Mouse (Mus musculus): ENCODE data around the gene Rasd2. TPM values are rescaled to one million over a fixed set of nuclear protein-coding genes. Genes with fewer than 3 reads are reported as not detected.

The Rasd2 gene
- total RNA-seq (2021) = 1 to 10 TPM; 3.1 to 3.4 TPM
- long read RNA-seq, experiment 1, partial matches to known transcripts = 0 of 2 reads
- long read RNA-seq, experiment 1, other reads (novel, unspliced or antisense) = 1 of 2 reads
- long read RNA-seq, experiment 2, partial matches to known transcripts = 0 of 1 reads
- long read RNA-seq, experiment 2, other reads (novel, unspliced or antisense) = 1 of 1 reads

- no peak for DNase-seq (ENCODE audit: low spot score in 2 of 2)
Observed at GRCm38 (mm10) chr8:75213686-75214085, at the start of gene Rasd2. Gene Rasd2 (plus strand): TSS chr8:75213944.

GRCm38 (mm10) chr8:75169363-75169762 is 44.4 kb upstream of the Rasd2 start:
- DNase-seq (ENCODE audit: low spot score in 2 of 2) = no peak

GRCm38 (mm10) chr8:75172009-75172685 is 41.6 kb upstream of the Rasd2 start:
- no peak for DNase-seq (ENCODE audit: low spot score in 2 of 2)

- no peak for DNase-seq (ENCODE audit: low spot score in 2 of 2)
Observed at GRCm38 (mm10) chr8:75193022-75193421, 20.7 kb upstream of the Rasd2 start.

- no peak for DNase-seq (ENCODE audit: low spot score in 2 of 2)
Observed at GRCm38 (mm10) chr8:75194473-75195071, 19.2 kb upstream of the Rasd2 start.

DNA sequence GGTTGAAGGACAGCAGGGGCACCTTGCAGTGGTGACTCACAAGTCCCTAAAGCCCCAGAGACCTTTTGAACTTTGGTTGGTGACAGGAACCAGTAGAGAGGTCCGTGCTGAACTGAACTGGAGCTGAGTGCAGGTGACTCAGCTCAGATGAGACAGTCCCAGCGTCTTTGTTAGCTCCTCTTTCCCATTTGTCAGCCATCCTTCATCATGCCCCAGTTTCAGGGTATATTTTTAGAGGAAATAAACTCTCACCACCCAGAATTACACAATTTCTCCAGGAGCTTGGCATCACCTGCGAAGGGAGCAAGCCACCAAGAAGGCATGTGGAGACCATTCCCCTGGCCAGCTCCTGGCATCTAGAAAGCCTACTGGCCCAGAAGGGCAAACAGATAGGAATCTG is 16.6 kb upstream of the Rasd2 start:
- DNase-seq (ENCODE audit: low spot score in 2 of 2) = no peak

GRCm38 (mm10) chr8:75197862-75198261 is 15.9 kb upstream of the Rasd2 start:
- DNase-seq (ENCODE audit: low spot score in 2 of 2) = no peak

GRCm38 (mm10) chr8:75198300-75198699 is 15.4 kb upstream of the Rasd2 start:
- DNase-seq (ENCODE audit: low spot score in 2 of 2) = no peak

DNA sequence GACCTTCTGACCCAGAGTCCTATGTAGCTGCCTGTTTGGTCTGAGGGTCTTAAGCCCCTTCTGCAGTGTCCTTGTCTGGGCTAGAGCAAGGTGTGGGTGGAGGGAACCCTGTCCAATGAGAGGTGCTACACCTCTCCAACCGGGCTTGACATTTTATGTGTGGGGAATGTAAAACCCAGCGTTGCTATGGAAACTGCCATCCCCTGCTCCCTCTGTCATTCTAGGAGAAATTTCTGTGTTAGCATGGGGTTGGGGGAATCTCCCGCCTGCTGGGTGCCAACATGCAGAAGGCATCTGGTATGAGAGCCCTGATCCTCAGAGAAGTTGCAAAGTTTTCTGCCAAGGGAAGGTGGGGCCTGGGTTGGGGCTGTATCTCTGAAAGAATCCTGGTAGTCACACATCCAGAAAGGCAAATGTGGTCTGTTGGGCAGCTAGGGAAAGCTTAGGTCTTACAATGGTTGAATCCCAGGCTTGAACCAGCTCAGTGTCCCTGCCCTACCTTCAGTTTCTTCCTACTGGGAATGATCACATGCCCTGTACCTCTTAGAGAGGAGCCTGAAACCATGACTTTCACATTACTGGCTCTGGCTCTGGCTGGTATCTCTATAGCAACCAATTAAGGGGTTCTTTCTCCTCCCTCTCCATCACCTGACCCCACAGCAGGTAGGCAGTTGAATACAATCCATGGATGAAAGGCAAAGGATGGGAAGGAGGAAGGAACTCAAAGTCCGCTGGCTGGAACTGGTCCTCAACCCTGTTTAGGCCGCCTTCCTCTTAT is 14.6 kb upstream of the Rasd2 start:
- no peak for DNase-seq (ENCODE audit: low spot score in 2 of 2)

DNA sequence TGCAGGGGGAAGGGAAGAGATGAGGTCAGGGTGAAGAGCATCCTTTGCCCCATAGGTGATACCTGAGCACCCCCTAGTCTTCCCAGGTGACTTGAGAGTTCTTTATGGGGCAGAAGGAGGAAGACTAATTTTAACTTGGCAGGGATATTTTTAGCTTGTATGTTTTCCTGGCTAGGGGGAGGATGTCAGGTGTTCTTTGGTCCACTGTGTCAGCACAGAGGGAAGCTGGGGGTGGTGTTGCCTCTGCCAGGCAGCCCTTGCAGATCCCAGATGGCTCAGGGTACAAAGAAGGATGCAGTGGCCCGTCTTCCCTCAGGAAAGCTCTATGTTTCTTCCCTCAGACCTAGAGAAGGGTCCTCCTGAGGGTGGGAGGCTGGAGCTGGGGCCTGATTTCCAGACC is 13.8 kb upstream of the Rasd2 start:
- DNase-seq (ENCODE audit: low spot score in 2 of 2) = no peak

- no peak for DNase-seq (ENCODE audit: low spot score in 2 of 2)
Observed at GRCm38 (mm10) chr8:75202041-75202656, 11.6 kb upstream of the Rasd2 start.

DNA sequence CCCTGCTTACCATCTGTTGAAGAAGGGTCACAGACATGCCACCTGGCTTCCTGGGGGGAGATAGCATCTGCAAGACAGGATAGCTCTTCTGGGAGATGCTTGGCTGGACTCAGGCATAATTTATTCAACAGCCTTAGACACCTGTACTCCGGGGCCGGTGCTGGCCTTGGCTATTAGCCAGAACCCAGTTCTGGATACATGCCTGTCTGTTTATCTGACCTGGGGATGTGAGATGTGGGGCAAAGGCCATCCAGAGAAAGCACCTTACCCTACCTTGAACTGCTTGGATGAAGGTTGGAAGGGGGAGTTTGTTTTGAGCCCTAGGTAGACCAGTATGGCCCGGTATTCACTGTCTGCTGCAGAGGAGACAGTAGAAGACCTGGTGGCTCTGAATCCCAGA is 10.8 kb upstream of the Rasd2 start:
- DNase-seq (ENCODE audit: low spot score in 2 of 2) = no peak

DNA sequence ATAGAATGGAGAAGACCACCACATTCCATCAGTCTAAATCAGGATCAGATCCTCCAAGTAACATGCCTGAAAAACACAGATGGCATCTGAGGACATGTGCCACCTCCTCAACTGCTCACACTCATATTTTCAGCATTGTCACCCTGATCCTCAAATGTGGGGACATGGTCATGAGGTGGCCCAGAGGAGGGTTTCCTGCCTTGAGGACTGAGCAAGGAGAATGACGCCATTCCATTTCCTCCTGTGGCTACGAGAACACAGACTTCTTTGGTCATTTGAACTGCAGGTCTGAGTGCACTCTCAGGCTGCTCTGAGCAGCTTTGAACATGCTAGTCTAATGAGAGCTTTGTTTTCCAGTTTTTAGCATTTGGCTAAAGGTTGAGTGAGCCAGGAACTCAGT is 10.3 kb upstream of the Rasd2 start:
- DNase-seq (ENCODE audit: low spot score in 2 of 2) = no peak

- no peak for DNase-seq (ENCODE audit: low spot score in 2 of 2)
Observed at GRCm38 (mm10) chr8:75204190-75204868, 9.4 kb upstream of the Rasd2 start.

DNA sequence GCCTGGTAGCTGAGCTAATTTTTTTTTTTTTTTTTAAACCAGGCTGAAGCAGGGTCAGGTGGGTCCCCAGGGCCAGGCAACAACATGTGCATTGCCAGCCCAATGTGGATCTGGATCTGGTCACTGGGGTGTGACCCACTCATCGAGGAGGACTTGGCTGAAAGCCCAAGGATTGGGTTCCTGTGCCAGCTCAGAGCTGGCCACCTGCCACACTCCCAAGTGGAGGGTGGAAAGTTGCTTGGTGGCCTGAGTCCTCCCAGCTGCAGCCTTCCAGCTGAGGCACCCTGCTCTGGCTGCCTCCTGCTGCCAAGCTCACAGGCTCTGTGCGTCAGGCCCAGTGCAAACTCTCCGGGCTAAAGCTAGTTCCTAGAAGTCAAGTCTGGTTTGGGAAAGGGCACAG is 2.3 kb upstream of the Rasd2 start:
- peak in 1 of 2 experiments; percentile 66 for DNase-seq (ENCODE audit: low spot score in 2 of 2)

DNA sequence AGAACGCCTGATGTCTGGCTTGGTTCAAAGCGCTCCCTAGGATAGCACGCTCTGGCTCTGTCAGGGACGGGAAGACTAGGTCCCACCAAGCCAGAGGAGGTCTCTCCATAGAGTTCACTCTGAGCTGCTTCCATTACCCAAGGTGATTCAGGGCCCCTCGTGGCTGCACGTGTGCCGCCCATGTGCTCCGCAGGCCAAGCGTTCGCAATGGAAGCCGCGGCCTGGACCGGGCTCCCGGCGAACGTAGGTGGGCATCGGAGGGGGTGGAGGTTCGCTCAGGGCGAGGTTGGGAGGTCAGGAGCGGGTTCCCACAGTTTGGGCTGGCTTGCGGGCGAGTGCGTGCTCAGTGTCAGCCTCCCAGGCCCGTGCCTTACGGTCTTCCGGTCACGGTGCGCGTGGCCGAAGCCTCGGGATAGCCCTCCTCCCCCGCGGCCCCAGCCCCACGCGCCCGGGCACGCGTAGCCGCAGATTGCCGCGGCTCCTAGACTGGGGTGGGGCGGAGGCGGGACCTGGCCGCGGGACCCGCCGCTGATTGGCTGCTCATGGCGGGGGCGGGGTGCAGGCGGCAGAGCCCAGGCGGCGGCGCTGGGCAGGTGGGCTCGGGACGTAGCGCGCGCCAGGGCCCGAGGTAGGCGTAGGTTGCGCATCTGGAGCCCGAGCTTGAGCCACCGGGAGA is 975 bp upstream of the Rasd2 start:
- DNase-seq (ENCODE audit: low spot score in 2 of 2) = peak; percentile 55 to 60

- DNase-seq (ENCODE audit: low spot score in 2 of 2) = no peak
Observed at GRCm38 (mm10) chr8:75213307-75213651, 465 bp upstream of the Rasd2 start.

DNA sequence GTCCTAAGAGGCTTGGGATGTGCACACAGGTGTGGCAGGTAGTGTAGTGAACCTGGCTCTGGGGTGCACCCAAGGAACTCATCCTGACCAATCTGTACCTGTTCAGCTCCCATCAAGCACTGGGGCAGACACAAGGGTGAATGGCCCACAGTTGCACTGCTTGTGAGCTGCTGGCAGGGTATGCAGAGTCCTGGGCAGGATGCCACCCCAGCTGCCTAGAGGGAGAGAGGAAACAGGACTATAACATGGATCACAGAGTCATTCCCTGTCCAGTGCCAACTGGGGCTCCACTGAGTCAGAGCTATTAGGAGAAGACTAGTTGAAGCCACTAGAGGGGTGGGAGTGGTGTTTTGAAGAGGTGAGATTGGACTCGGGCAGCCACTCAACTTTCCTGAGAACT is 1.3 kb downstream of the Rasd2 start:
- DNase-seq (ENCODE audit: low spot score in 2 of 2) = no peak

DNA sequence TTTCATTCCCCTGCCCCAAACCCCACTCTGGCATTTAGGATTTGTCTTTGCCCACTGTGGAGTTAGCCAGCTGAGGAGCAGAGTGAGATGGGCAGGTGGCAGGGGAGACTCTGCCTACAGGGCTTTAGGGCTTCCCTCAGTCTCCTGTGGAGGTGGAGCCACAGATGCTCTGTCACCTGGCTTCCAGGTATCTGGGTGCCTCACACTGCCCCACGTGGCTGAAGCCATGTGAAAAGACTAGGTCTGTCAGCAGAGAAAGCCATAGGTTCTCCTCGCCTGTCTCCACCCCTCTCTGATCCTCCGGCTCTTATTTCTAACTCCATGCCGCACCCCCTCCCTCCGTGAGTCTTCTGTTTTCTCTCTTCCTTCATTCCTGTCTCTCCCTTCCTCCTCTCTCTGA is 2.2 kb downstream of the Rasd2 start:
- DNase-seq (ENCODE audit: low spot score in 2 of 2) = no peak

GRCm38 (mm10) chr8:75216886-75217285 is 3.1 kb downstream of the Rasd2 start:
- no peak for DNase-seq (ENCODE audit: low spot score in 2 of 2)

Data from adrenal gland, postnatal 4 days (tissue).